ENCODE assay signal across 7 mouse cellular contexts in genomic region chr6:99623641-99624040, GRCm38 (mm10). TPM values are rescaled to one million over a fixed set of nuclear protein-coding genes. Genes with fewer than 3 reads are reported as not detected.
DNase-seq lines count a peak whose midpoint lies in the region; ATAC-seq and TF ChIP-seq lines count a peak whose summit lies in the region.

No protein-coding gene starts in this region.

- DNase-seq in kidney, adult 9 months = no peak
- peak; percentile 40 for DNase-seq in R1 (ENCODE audit: low read depth, low spot score)
- peak; percentile 60 for DNase-seq in embryonic facial prominence, embryonic 10.5 days (ENCODE audit: low spot score)
- DNase-seq in liver, postnatal 0 days = peak; percentile 46
- DNase-seq in B cell, adult 2 months = no peak
- no peak for DNase-seq in layer of hippocampus, postnatal 36 days

- ATAC-seq in kidney, embryonic 16.5 days (ENCODE audit: low FRiP score, low TSS enrichment) = peak; percentile 76
- no peak for ATAC-seq in liver, postnatal 0 days

- no peak overlapping the region for H3K4me2 ChIP-seq in kidney, embryonic 16.5 days (replicated peaks; ENCODE audit: low read depth, low read length)
- no peak overlapping the region for H3K4me2 ChIP-seq in liver, postnatal 0 days (ENCODE audit: low read depth, low read length)

- no peak for TF ChIP-seq EP300 in liver, postnatal 0 days (IDR thresholded peaks at IDR 0.05; ENCODE audit: low read depth)

- TF ChIP-seq CTCF in liver, postnatal 0 days (IDR thresholded peaks at IDR 0.05; ENCODE audit: low read depth) = peak; percentile 54

- H3K4me1 ChIP-seq in kidney, embryonic 16.5 days (ENCODE audit: insufficient read depth, low read length) = peaks cover 35% of the 10 kb centered on the region
- H3K4me1 ChIP-seq in embryonic facial prominence, embryonic 10.5 days = peaks cover 50% of the 10 kb centered on the region
- H3K4me1 ChIP-seq in liver, postnatal 0 days (ENCODE audit: insufficient read depth) = 0 out of 2 replicates have a peak, but pooled peaks cover 4% of the 10 kb centered on the region

- 15% methylated on average over 6 of the region's 6 CpGs for WGBS in kidney, embryonic 16.5 days
- WGBS in embryonic facial prominence, embryonic 10.5 days = 21% methylated on average over 6 of the region's 6 CpGs
- 50% methylated on average over 6 of the region's 6 CpGs for WGBS in liver, postnatal 0 days (ENCODE audit: insufficient replicate concordance)

- no peaks in the 10 kb centered on the region for H3K27me3 ChIP-seq in kidney, embryonic 16.5 days (ENCODE audit: insufficient read depth, low read length)
- no peaks in the 10 kb centered on the region for H3K27me3 ChIP-seq in embryonic facial prominence, embryonic 10.5 days (replicated peaks; ENCODE audit: low read depth, poor library complexity, severe bottlenecking)
- no peaks in the 10 kb centered on the region for H3K27me3 ChIP-seq in liver, postnatal 0 days (ENCODE audit: insufficient read depth, low read length)

- H3K36me3 ChIP-seq in kidney, embryonic 16.5 days (ENCODE audit: insufficient read depth, low read length) = no peaks in the 10 kb centered on the region
- peaks cover 6% of the 10 kb centered on the region; the same call in 1 of the 2 replicates for H3K36me3 ChIP-seq in embryonic facial prominence, embryonic 10.5 days (replicated peaks)
- H3K36me3 ChIP-seq in liver, postnatal 0 days (replicated peaks; ENCODE audit: insufficient read depth, low read length) = no peaks in the 10 kb centered on the region

- H3K9me3 ChIP-seq in kidney, embryonic 16.5 days (ENCODE audit: low read length) = no peaks in the 10 kb centered on the region
- no peaks in the 10 kb centered on the region for H3K9me3 ChIP-seq in embryonic facial prominence, embryonic 10.5 days
- H3K9me3 ChIP-seq in liver, postnatal 0 days (ENCODE audit: low read length) = no peaks in the 10 kb centered on the region

- no peak overlapping the region for H3K4me3 ChIP-seq in kidney, embryonic 16.5 days (ENCODE audit: low read length)
- H3K4me3 ChIP-seq in embryonic facial prominence, embryonic 10.5 days = no peak overlapping the region
- no peak overlapping the region for H3K4me3 ChIP-seq in liver, postnatal 0 days (ENCODE audit: low read depth, low read length)

- 0 out of 2 replicates have a peak overlapping the region, but pooled peaks have one; percentile 33 for H3K27ac ChIP-seq in kidney, embryonic 16.5 days (ENCODE audit: low read length)
- H3K27ac ChIP-seq in embryonic facial prominence, embryonic 10.5 days (replicated peaks) = no peak overlapping the region
- H3K27ac ChIP-seq in liver, postnatal 0 days (ENCODE audit: low read depth) = no peak overlapping the region

- H3K9ac ChIP-seq in kidney, embryonic 16.5 days (replicated peaks; ENCODE audit: low read length) = no peak overlapping the region
- H3K9ac ChIP-seq in liver, postnatal 0 days (replicated peaks) = no peak overlapping the region

RNA-seq across cellular contexts. Expression of gene Eif4e3, which starts 42.9 kb away (rescaled TPM):
- 17.6 and 18.5 TPM in 2 replicates for polyA plus RNA-seq in kidney, embryonic 16.5 days (2015; fragmentation: Nextera tagmentation; extraction: Ambion mirVana)
- 14.2 and 16.5 TPM in 2 replicates for polyA plus RNA-seq in embryonic facial prominence, embryonic 10.5 days (2016; fragmentation: Nextera tagmentation; extraction: Ambion mirVana)
- polyA plus RNA-seq in liver, postnatal 0 days (2015; fragmentation: Nextera tagmentation; extraction: Ambion mirVana) = 3.8 and 4.3 TPM in 2 replicates
- 10 to 100 TPM; 23.5 to 25.5 TPM for total RNA-seq in layer of hippocampus, postnatal 36 days (2021)

RNA-seq across cellular contexts. Expression of gene Gm20696, which starts 43.0 kb away (rescaled TPM):
- 1.7 and 2.1 TPM in 2 replicates for polyA plus RNA-seq in kidney, embryonic 16.5 days (2015; fragmentation: Nextera tagmentation; extraction: Ambion mirVana)
- polyA plus RNA-seq in embryonic facial prominence, embryonic 10.5 days (2016; fragmentation: Nextera tagmentation; extraction: Ambion mirVana) = 3.1 and 4.5 TPM in 2 replicates
- 0.86 and 1.2 TPM in 2 replicates for polyA plus RNA-seq in liver, postnatal 0 days (2015; fragmentation: Nextera tagmentation; extraction: Ambion mirVana)
- 10 to 100 TPM in 1 of 2 experiments, 1 to 10 TPM in 1; 4.9 to 10.1 TPM for total RNA-seq in layer of hippocampus, postnatal 36 days (2021)

Comparison
In these comparisons a context has a peak if more than half of its experiments do, and no peak if none do; other contexts are left out.
1. DNase-seq: peak in R1 (single experiment), embryonic facial prominence, embryonic 10.5 days (single experiment) and liver, postnatal 0 days (single experiment); none in kidney, adult 9 months (single experiment), B cell, adult 2 months (0 of 2) and layer of hippocampus, postnatal 36 days (0 of 2).